Mouse (Mus musculus): ENCODE results near the gene Olfr681.
"Not testable (repeated sequence)": the region's sequence is repeated elsewhere in the genome, so short reads cannot be mapped to it uniquely, and the experiment has no call there.

Olfr681 gene

GRCm38 (mm10) chr7:105116536-105116935 lies at the start of gene Olfr681:
Olfr681 (plus strand) TSS chr7:105116836.
- no peak for DNase-seq

GRCm38 (mm10) chr7:105080905-105081304 lies 35.7 kb upstream of the Olfr681 start, which contains the start of gene Olfr679:
Olfr679 (plus strand) TSS chr7:105081205.
- no peak for DNase-seq

DNA sequence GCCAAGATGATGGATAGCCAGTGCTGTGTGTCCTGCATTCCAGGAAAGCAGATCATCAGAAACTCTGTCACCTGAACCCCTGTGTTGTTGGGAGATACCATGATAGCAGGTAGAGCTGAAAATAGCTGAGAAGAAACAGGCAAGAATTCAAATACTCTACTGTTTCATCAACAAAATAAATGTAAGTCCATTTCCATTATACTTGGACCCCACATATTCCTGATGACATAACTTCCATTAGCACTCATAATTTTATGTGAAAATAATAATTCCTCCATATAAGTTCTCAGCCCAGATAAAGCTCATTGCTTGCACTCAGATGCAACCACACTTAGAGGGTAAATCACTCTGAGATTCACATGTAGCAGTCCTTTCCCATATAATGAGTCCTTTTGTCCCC lies 23.9 kb upstream of the Olfr681 start, which contains the start of gene Olfr680-ps1:
TSS of gene Olfr680-ps1 (minus strand) at position 101 of the 400 bp plus-strand sequence.
- not testable (repeated sequence) for DNase-seq

DNA sequence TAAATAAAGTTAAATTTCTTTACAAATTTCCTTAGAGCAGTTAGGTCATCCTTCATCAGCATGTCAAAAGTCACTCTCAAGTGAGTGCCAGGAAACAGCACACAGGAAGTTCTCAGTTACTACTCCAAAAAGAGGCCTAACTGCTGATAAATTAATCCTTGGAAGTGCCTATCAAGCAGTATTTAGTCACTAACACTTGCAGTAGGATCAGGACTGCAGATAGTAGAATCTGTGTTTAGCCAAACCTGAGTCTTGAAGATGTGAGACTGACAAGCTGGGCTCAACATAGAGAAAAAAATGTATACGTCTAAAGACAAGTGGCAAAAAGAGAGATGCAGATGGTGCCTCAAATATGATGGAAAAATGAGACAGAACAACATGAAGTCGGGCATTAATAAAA lies 24.6 kb downstream of the Olfr681 start:
- DNase-seq: no peak

DNA sequence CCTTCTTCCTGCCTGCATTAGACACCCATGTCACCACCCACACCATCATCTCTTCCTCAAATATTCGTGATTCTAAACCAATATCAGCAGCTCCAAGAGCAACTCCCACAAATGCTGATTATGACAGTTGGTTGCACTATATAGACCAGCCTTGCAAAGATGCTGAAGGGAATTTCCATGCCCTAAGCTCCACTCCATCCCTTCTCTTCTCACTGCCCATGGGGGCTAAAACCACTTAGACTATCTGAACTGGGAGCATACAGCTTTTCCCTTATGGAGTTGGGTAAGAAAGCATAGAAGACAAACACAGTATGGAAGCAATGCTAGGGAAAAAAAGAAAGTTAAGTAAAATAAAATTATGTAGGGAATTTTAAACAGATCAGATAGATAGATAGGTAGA lies 30.3 kb downstream of the Olfr681 start, which contains the start of gene Olfr683:
TSS of gene Olfr683 (minus strand) at position 101 of the 400 bp plus-strand sequence.
- DNase-seq: no peak

GRCm38 (mm10) chr7:105163553-105163952 lies 46.9 kb downstream of the Olfr681 start, which contains the start of gene Olfr684:
Olfr684 (minus strand) TSS chr7:105163653.
- DNase-seq: no peak

- DNase-seq: no peak
These were observed 54.1 kb downstream of the Olfr681 start for GRCm38 (mm10) chr7:105170773-105171172.
